Mouse (Mus musculus): ENCODE measurements at regions not wholly inside any gene's neighbourhood (a gene's known extent, or its start where the extent isn't known, plus 50 kb on each side); places are given as distances from the start of the nearest gene placed in this dataset.

DNA sequence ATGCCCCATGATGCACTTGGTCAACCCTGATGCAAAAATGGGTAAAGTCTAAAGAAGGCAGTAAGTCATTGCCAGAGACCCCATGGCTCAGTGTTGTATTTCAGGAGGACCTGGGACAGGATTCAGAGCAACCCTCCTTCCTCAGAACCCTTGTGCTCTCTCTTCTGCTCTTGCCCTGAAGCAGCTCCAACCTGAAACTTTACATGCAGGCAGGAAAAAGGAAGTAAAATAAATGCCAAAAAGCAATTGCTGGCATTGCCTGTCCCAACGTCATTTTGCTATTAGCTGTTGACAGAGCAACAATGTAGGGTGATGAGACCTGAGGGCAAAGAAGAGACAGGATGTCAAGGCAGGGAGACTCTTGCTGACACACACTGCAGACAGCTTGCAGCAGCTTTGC, 121.7 kb upstream of the Crim1 start:
- H3K9me3 ChIP-seq (ENCODE audit: control insufficient read depth, low read length) = no peaks in the 10 kb centered on the region
- no peaks in the 10 kb centered on the region for H3K36me3 ChIP-seq (ENCODE audit: control insufficient read depth, insufficient read depth, low read length)
- H3K4me1 ChIP-seq (ENCODE audit: control insufficient read depth, insufficient read depth, low read length) = no peaks in the 10 kb centered on the region
- H3K4me3 ChIP-seq (ENCODE audit: low read length) = no peak overlapping the region
- no peaks in the 10 kb centered on the region for H3K27me3 ChIP-seq (ENCODE audit: control insufficient read depth, insufficient read depth, low read length)
- 31% methylated on average over 1 of the region's 1 CpGs for WGBS
- no peak overlapping the region for H3K9ac ChIP-seq (ENCODE audit: low read depth, low read length)
- no peak overlapping the region for H3K4me2 ChIP-seq (replicated peaks; ENCODE audit: low read depth, low read length)
- no peak for ATAC-seq (ENCODE audit: low FRiP score, low TSS enrichment)
- no peak overlapping the region for H3K27ac ChIP-seq (ENCODE audit: low read depth, low read length)

DNA sequence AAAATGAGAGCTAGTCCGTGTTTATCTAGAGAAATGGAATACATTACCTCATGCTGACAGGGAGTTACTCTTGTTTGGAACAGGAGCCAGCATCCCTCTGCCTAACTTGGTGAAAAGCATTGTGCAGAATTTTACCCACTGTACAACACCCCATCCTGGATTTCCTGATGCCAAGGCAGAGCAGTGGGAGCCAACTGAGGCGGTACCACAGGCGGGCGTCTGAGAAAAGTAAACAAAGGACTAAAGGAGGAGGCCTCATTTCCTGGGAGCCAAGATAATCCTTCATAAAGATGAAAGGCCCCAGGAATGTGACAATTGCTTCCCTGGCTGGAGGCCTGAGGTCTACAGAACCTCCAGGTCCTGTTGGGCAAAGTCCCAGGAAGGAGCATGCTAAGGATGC, 115.6 kb upstream of the Crim1 start:
- H3K4me2 ChIP-seq (replicated peaks; ENCODE audit: low read depth, low read length) = no peak overlapping the region
- no peaks in the 10 kb centered on the region for H3K27me3 ChIP-seq (ENCODE audit: control insufficient read depth, insufficient read depth, low read length)
- 35% methylated on average over 4 of the region's 4 CpGs for WGBS
- H3K36me3 ChIP-seq (ENCODE audit: control insufficient read depth, insufficient read depth, low read length) = no peaks in the 10 kb centered on the region
- no peak for ATAC-seq (ENCODE audit: low FRiP score, low TSS enrichment)
- H3K9me3 ChIP-seq (ENCODE audit: control insufficient read depth, low read length) = no peaks in the 10 kb centered on the region
- no peaks in the 10 kb centered on the region for H3K4me1 ChIP-seq (ENCODE audit: control insufficient read depth, insufficient read depth, low read length)
- H3K9ac ChIP-seq (ENCODE audit: low read depth, low read length) = no peak overlapping the region
- H3K4me3 ChIP-seq (ENCODE audit: low read length) = no peak overlapping the region
- H3K27ac ChIP-seq (ENCODE audit: low read depth, low read length) = no peak overlapping the region

DNA sequence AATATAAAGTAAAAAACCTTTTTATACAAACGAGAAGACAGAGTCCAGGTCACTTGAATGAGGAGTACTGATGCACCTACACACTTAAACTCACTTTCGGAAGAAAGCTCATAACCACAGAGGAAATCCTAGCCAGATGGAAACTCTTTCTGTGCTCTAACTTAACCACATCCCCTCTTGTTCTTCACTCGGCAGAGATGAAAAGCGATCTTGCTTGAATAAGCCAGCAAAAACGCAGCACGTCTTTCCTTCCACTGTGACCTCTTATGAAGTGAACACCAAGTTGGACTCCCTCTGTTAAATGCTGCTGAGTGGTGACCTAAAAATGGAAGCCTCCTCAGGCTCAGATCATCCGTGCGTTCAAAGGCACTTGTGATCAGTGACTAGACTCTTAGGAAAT, 113.1 kb upstream of the Crim1 start:
- Histone ChIP-seq H3K36me3 (ENCODE audit: control insufficient read depth, insufficient read depth, low read length) (no peaks in the 10 kb centered on the region), H3K27me3 (ENCODE audit: control insufficient read depth, insufficient read depth, low read length) (no peaks in the 10 kb centered on the region), H3K4me2 (replicated peaks; ENCODE audit: low read depth, low read length) (no peak overlapping the region), H3K4me3 (ENCODE audit: low read length) (no peak overlapping the region), H3K9me3 (ENCODE audit: control insufficient read depth, low read length) (no peaks in the 10 kb centered on the region), H3K27ac (ENCODE audit: low read depth, low read length) (no peak overlapping the region), H3K4me1 (ENCODE audit: control insufficient read depth, insufficient read depth, low read length) (no peaks in the 10 kb centered on the region), H3K9ac (ENCODE audit: low read depth, low read length) (no peak overlapping the region)
- 75% methylated on average over 8 of the region's 8 CpGs for whole genome bisulfite sequencing
- ATAC-seq (ENCODE audit: low FRiP score, low TSS enrichment) = no peak

DNA sequence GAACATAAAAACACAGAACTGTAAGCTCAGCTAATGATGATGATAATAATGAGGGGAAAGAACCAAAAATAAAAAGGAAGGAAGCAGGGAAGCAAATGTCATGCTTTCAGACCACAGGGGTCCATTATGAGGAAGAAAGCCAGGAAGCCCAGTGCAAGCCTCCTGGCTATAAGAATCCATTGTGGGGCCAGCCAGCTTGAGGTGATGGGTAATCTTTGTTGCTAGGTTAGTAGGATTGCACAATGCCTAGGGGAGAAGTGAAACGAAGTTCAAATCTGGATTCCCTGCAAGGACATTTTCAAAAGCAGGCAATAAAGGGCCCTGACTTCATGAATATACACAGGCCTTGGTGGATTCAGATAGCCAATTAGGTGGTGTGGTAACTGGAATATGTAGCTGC, 102.3 kb upstream of the Crim1 start:
- Histone ChIP-seq H3K4me2 (replicated peaks; ENCODE audit: low read depth, low read length) (no peak overlapping the region), H3K4me3 (ENCODE audit: low read length) (no peak overlapping the region), H3K27me3 (ENCODE audit: control insufficient read depth, insufficient read depth, low read length) (no peaks in the 10 kb centered on the region), H3K9me3 (ENCODE audit: control insufficient read depth, low read length) (no peaks in the 10 kb centered on the region), H3K9ac (ENCODE audit: low read depth, low read length) (no peak overlapping the region), H3K27ac (ENCODE audit: low read depth, low read length) (no peak overlapping the region), H3K4me1 (ENCODE audit: control insufficient read depth, insufficient read depth, low read length) (no peaks in the 10 kb centered on the region), H3K36me3 (ENCODE audit: control insufficient read depth, insufficient read depth, low read length) (no peaks in the 10 kb centered on the region)
- 53% methylated on average over 1 of the region's 1 CpGs for WGBS
- no peak for ATAC-seq (ENCODE audit: low FRiP score, low TSS enrichment)

DNA sequence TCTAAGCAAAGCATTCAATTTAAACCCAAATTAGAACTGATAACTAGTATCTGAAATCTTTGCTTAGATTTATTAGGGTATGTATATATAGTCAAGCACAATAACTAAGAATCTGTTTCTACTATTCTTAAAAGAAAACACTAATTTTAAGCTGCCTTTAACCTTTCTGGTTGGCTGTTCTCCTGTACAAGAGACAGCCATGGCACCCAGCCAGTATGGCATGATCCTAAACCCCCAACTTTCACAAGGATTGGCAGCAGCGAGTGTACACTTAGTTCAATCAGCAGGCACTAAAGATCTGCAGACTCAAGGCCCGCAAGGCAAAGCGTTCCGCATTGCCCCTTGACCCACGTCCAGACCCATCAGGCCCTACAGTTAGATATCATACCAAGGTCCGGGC, 91.3 kb upstream of the Crim1 start:
- WGBS = 95% methylated on average over 6 of the region's 6 CpGs
- no peak for ATAC-seq (ENCODE audit: low FRiP score, low TSS enrichment)

DNA sequence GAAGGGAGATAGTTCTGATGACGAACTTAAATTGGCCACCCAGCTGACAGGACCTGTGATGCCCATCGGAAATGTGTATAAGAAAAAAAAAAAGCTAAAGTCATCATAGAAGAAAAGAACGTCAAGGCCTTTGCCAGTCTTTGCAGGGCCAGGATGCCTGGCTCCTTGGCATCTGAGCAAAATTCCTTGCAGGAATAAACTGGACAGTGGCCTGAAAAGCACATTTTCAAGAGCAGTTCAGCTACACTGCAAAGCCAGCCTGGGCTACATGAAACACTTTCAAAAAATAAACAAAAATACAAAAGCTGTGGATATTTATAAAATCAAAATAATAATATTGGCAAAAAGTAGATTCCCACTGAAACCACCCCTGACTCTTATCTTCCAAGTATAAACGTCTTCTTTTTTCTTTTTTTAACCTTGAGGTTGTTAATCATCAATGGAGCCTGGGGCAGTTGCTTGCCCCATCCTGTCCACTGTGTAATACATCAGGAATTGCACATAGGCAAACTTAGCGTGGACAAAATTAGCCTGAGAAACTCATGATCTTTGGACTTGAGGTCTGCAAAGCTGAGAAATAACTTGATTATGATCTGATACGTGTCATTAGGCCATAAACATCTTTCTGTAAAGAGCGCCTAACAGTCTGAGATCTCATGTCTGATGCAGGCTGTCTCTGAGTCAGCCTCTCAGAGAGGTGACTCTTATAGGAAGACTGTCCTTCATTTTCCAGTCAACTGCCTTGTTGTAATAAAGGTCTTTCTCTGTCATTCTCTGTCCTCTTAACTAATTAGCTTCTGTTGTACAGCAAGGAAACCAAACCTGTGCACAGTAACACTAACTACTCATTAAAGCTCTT, 90.5 kb upstream of the Crim1 start:
- Histone ChIP-seq H3K27ac (ENCODE audit: low read depth, low read length) (no peak overlapping the region), H3K4me3 (ENCODE audit: low read length) (no peak overlapping the region), H3K27me3 (ENCODE audit: control insufficient read depth, insufficient read depth, low read length) (no peaks in the 10 kb centered on the region), H3K36me3 (ENCODE audit: control insufficient read depth, insufficient read depth, low read length) (no peaks in the 10 kb centered on the region), H3K9ac (ENCODE audit: low read depth, low read length) (no peak overlapping the region), H3K4me2 (replicated peaks; ENCODE audit: low read depth, low read length) (no peak overlapping the region), H3K4me1 (ENCODE audit: control insufficient read depth, insufficient read depth, low read length) (no peaks in the 10 kb centered on the region), H3K9me3 (ENCODE audit: control insufficient read depth, low read length) (no peaks in the 10 kb centered on the region)
- 64% methylated on average over 7 of the region's 7 CpGs for WGBS
- ATAC-seq (ENCODE audit: low FRiP score, low TSS enrichment) = no peak

More for the DNA sequence above, 91.3 kb upstream of the Crim1 start:
- Histone ChIP-seq H3K4me3 (ENCODE audit: low read length) (no peak overlapping the region), H3K27me3 (ENCODE audit: control insufficient read depth, insufficient read depth, low read length) (no peaks in the 10 kb centered on the region), H3K27ac (ENCODE audit: low read depth, low read length) (no peak overlapping the region), H3K9ac (ENCODE audit: low read depth, low read length) (no peak overlapping the region), H3K4me1 (ENCODE audit: control insufficient read depth, insufficient read depth, low read length) (no peaks in the 10 kb centered on the region), H3K4me2 (replicated peaks; ENCODE audit: low read depth, low read length) (no peak overlapping the region), H3K9me3 (ENCODE audit: control insufficient read depth, low read length) (no peaks in the 10 kb centered on the region), H3K36me3 (ENCODE audit: control insufficient read depth, insufficient read depth, low read length) (no peaks in the 10 kb centered on the region)

DNA sequence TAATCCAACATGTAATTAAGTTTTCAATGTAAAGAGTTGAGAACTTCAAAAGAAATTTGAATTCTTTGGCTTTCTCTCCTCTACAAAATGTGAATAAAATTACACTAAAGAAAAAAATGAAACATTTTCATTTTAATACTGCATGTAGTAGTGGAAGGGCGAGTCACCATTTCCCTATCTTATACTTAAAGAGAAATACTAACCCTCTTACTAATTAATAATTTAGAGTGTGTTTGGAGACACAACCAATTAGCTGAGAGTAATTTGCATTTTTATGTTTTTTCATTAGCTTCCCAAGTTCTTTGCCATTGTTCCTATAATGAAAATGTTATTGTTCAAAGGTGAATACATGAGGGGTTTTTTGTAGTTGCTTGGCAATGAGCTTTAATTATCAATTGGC, 67.9 kb upstream of the Crim1 start:
- Histone ChIP-seq H3K4me3 (ENCODE audit: low read length) (no peak overlapping the region), H3K27ac (ENCODE audit: low read depth, low read length) (no peak overlapping the region), H3K4me2 (replicated peaks; ENCODE audit: low read depth, low read length) (no peak overlapping the region), H3K27me3 (ENCODE audit: control insufficient read depth, insufficient read depth, low read length) (no peaks in the 10 kb centered on the region), H3K9me3 (ENCODE audit: control insufficient read depth, low read length) (no peaks in the 10 kb centered on the region), H3K9ac (ENCODE audit: low read depth, low read length) (no peak overlapping the region), H3K36me3 (ENCODE audit: control insufficient read depth, insufficient read depth, low read length) (no peaks in the 10 kb centered on the region), H3K4me1 (ENCODE audit: control insufficient read depth, insufficient read depth, low read length) (no peaks in the 10 kb centered on the region)
- no peak for ATAC-seq (ENCODE audit: low FRiP score, low TSS enrichment)
- whole genome bisulfite sequencing = 89% methylated on average over 1 of the region's 1 CpGs

DNA sequence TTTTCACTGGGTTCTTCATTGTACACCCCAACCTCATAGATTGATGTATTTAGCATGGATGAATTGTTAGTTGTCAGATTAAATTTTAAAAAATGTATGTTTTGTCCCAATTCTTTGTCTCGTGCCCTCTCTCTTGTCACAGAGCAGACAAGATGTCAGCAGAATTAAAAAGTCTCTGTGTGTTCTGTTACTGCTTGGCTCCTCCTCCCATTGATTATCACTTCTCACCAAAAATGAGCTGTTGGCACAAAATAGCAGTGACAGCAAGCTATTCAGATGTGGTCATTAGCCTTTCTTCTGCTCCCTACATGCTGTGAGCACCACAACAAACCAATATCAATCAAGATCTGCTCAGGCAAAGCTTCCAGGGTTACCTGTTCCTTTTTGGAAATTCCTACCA, 62.1 kb upstream of the Crim1 start:
- WGBS = 74% methylated on average over 1 of the region's 1 CpGs

DNA sequence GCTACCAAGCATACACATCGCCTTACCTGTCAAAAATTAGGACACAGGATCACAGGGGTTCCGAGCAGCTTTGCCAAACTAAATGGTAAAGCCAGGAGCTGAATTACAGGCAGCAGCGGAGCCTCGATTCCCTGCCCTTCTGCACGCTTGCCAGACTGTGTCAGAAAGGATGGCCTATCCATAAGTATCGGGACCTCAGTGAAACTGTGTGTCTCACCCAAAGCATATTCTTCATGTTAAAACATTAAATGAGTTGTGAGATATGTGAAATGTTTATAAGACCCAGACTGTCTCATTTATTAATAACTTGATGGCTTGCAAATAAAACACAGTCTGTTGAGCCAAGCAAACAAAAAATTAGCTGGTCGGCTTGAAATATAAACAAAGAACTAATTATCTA, 59.4 kb upstream of the Crim1 start:
- 87% methylated on average over 7 of the region's 7 CpGs for WGBS

More for the DNA sequence above, 62.1 kb upstream of the Crim1 start:
- H3K4me2 ChIP-seq (replicated peaks; ENCODE audit: low read depth, low read length) = no peak overlapping the region
- no peaks in the 10 kb centered on the region for H3K27me3 ChIP-seq (ENCODE audit: control insufficient read depth, insufficient read depth, low read length)
- no peaks in the 10 kb centered on the region for H3K9me3 ChIP-seq (ENCODE audit: control insufficient read depth, low read length)
- no peak overlapping the region for H3K27ac ChIP-seq (ENCODE audit: low read depth, low read length)
- H3K36me3 ChIP-seq (ENCODE audit: control insufficient read depth, insufficient read depth, low read length) = no peaks in the 10 kb centered on the region
- H3K4me3 ChIP-seq (ENCODE audit: low read length) = no peak overlapping the region
- H3K4me1 ChIP-seq (ENCODE audit: control insufficient read depth, insufficient read depth, low read length) = no peaks in the 10 kb centered on the region
- no peak overlapping the region for H3K9ac ChIP-seq (ENCODE audit: low read depth, low read length)
- ATAC-seq (ENCODE audit: low FRiP score, low TSS enrichment) = no peak

More for the DNA sequence above, 59.4 kb upstream of the Crim1 start:
- Histone ChIP-seq H3K9me3 (ENCODE audit: control insufficient read depth, low read length) (no peaks in the 10 kb centered on the region), H3K4me2 (replicated peaks; ENCODE audit: low read depth, low read length) (no peak overlapping the region), H3K27me3 (ENCODE audit: control insufficient read depth, insufficient read depth, low read length) (no peaks in the 10 kb centered on the region), H3K36me3 (ENCODE audit: control insufficient read depth, insufficient read depth, low read length) (no peaks in the 10 kb centered on the region), H3K27ac (ENCODE audit: low read depth, low read length) (no peak overlapping the region), H3K4me1 (ENCODE audit: control insufficient read depth, insufficient read depth, low read length) (no peaks in the 10 kb centered on the region), H3K9ac (ENCODE audit: low read depth, low read length) (no peak overlapping the region), H3K4me3 (ENCODE audit: low read length) (no peak overlapping the region)
- no peak for ATAC-seq (ENCODE audit: low FRiP score, low TSS enrichment)

Measured in kidney, embryonic 14.5 days (tissue).